Mouse (Mus musculus) adrenal gland, postnatal 4 days (tissue): ENCODE data around the gene Zbtb2. TPM values are rescaled to one million over a fixed set of nuclear protein-coding genes. Genes with fewer than 3 reads are reported as not detected.
A peak's percentile ranks its signal among the peaks of the same experiment; 100 is the strongest.

Experiments used
- DNase-seq, 2 experiments: peaks; one replicate each; pipeline ENCODE4 v3.0.0; 2021 to 2022; ENCODE audit warnings: low spot score in 2 of 2, mixed read lengths in 2 of 2
- total RNA-seq, 2 experiments: library from RNA; stranded (reverse); gene quantifications; 2 replicates each; pipeline ENCODE4 v1.2.3; 2021

Zbtb2 gene
- total RNA-seq, 2 experiments from 2014 or later, result 11.1 to 13.4 TPM

GRCm38 (mm10) chr10:4386609-4387591 lies 1.0 kb downstream of the Zbtb2 start:
- DNase-seq, result peak; percentile 86 to 88

GRCm38 (mm10) chr10:4384244-4384643 lies 3.7 kb downstream of the Zbtb2 start:
- no peak for DNase-seq

GRCm38 (mm10) chr10:4380748-4381147 lies 7.2 kb downstream of the Zbtb2 start:
- no peak for DNase-seq

- DNase-seq, result no peak
Measured at GRCm38 (mm10) chr10:4376931-4377330, 11.0 kb downstream of the Zbtb2 start.

- DNase-seq, result no peak
Measured at GRCm38 (mm10) chr10:4376461-4376860, 11.4 kb downstream of the Zbtb2 start.

- no peak for DNase-seq
Measured at GRCm38 (mm10) chr10:4375267-4375666, 12.6 kb downstream of the Zbtb2 start.

- no peak for DNase-seq
Measured at GRCm38 (mm10) chr10:4374734-4375133, 13.2 kb downstream of the Zbtb2 start.

- DNase-seq, result no peak
Measured at GRCm38 (mm10) chr10:4374239-4374638, 13.7 kb downstream of the Zbtb2 start.

GRCm38 (mm10) chr10:4373558-4373957 lies 14.3 kb downstream of the Zbtb2 start:
- no peak for DNase-seq

GRCm38 (mm10) chr10:4372011-4372410 lies 15.9 kb downstream of the Zbtb2 start:
- no peak for DNase-seq

GRCm38 (mm10) chr10:4370105-4370504 lies 17.8 kb downstream of the Zbtb2 start:
- DNase-seq, result no peak

GRCm38 (mm10) chr10:4364618-4365017 lies 23.3 kb downstream of the Zbtb2 start:
- no peak for DNase-seq

GRCm38 (mm10) chr10:4357435-4357834 lies 30.5 kb downstream of the Zbtb2 start:
- DNase-seq, result no peak

GRCm38 (mm10) chr10:4356640-4357039 lies 31.3 kb downstream of the Zbtb2 start:
- DNase-seq, result no peak

GRCm38 (mm10) chr10:4355882-4356451 lies 31.9 kb downstream of the Zbtb2 start:
- no peak for DNase-seq

- no peak for DNase-seq
Measured at GRCm38 (mm10) chr10:4354371-4355260, 33.3 kb downstream of the Zbtb2 start.

GRCm38 (mm10) chr10:4347591-4347990 lies 40.3 kb downstream of the Zbtb2 start:
- no peak for DNase-seq

GRCm38 (mm10) chr10:4347136-4347492 lies 40.8 kb downstream of the Zbtb2 start:
- no peak for DNase-seq

GRCm38 (mm10) chr10:4346489-4347135 lies 41.3 kb downstream of the Zbtb2 start:
- peak; percentile 91 to 94 for DNase-seq

GRCm38 (mm10) chr10:4341430-4341829 lies 46.5 kb downstream of the Zbtb2 start:
- DNase-seq, result no peak

GRCm38 (mm10) chr10:4338863-4339461 lies 48.9 kb downstream of the Zbtb2 start:
- no peak for DNase-seq
